Mouse (Mus musculus) left cerebral cortex, adult 2 months (tissue): ENCODE measurements around the gene Tex13b. TPM values are rescaled to one million over a fixed set of nuclear protein-coding genes. Genes with fewer than 3 reads are reported as not detected.
"Not testable (repeated sequence)": the region's sequence is repeated elsewhere in the genome, so short reads cannot be mapped to it uniquely, and the experiment has no call there.

Experiments
- DNase-seq, 2 experiments: peaks; one replicate each; pipeline ENCODE4 v3.0.0; 2021 to 2022; ENCODE audit warnings: low spot score in 2 of 2, mixed read lengths in 1 of 2; ENCODE audit errors: extremely low spot score in 1 of 2
- H3K27ac ChIP-seq: fragments of 200-600 bp; 2 replicates; pipeline ENCODE4 v1.8.1; 2022
- H3K4me3 ChIP-seq: fragments of 200-600 bp; 2 replicates; pipeline ENCODE4 v1.8.1; 2022
- CTCF ChIP-seq: fragments of 200-600 bp; IDR thresholded peaks from 2 replicates; pipeline ENCODE4 v1.8.1; 2022; ENCODE audit warnings: antibody characterized with exemption, mild to moderate bottlenecking, moderate library complexity
- intact Hi-C: fragments of 180-260 bp; cut with DNase I; formaldehyde crosslinking; loops from one replicate; pipeline ENCODE4 v1.15.1; 2025
- long read RNA-seq, 2 experiments: library from polyadenylated mRNA; stranded (forward); transcript quantifications; one replicate each; pipeline ENCODE4 v2.0.0; 2021; ENCODE audit warnings: borderline mapping rate in 2 of 2
- total RNA-seq, 2 experiments: library from RNA; stranded (reverse); gene quantifications; 2 replicates each; pipeline ENCODE4 v1.2.3; 2021

The Tex13b gene
- total RNA-seq: not detected
- long read RNA-seq, experiment 1: 0 reads
- long read RNA-seq, experiment 2: 0 reads

- H3K4me3 ChIP-seq: no peak within 1 kb of the TSS
- intact Hi-C loops: no loop called here
- no peak within 1 kb of the TSS for H3K27ac ChIP-seq
- DNase-seq: no peak
- TF ChIP-seq CTCF: no peak
These were observed at the start of gene Tex13b for GRCm38 (mm10) chrX:140813312-140814006. TSS of gene Tex13b (minus strand) at chrX:140813433.

GRCm38 (mm10) chrX:140862760-140863159, 49.5 kb upstream of the Tex13b start:
- no peak for TF ChIP-seq CTCF
- Histone ChIP-seq H3K4me3 (no peak overlapping the region), H3K27ac (no peak overlapping the region)
- intact Hi-C loops: no loop called here
- no peak for DNase-seq

GRCm38 (mm10) chrX:140857445-140857844, 44.2 kb upstream of the Tex13b start:
- Histone ChIP-seq H3K27ac (no peak overlapping the region), H3K4me3 (no peak overlapping the region)
- intact Hi-C loops: no loop called here
- no peak for DNase-seq
- peak; percentile 62 for TF ChIP-seq CTCF

- DNase-seq, H3K27ac ChIP-seq, H3K4me3 ChIP-seq, intact Hi-C loops: not testable (repeated sequence)
These were observed 43.8 kb upstream of the Tex13b start for GRCm38 (mm10) chrX:140857040-140857439.

- Histone ChIP-seq H3K4me3 (no peak overlapping the region), H3K27ac (no peak overlapping the region)
- no peak for TF ChIP-seq CTCF
- no peak for DNase-seq
- intact Hi-C loops: no loop called here
These were observed 41.3 kb upstream of the Tex13b start for GRCm38 (mm10) chrX:140854561-140854960.

- H3K27ac ChIP-seq, H3K4me3 ChIP-seq, DNase-seq: not testable (repeated sequence)
- intact Hi-C loops: loop anchor here (10.0 kb wide), 1 partner anchor 351 kb away; no protein-coding TSS in a partner anchor
- peak; percentile 45 for TF ChIP-seq CTCF
These were observed 32.2 kb upstream of the Tex13b start for GRCm38 (mm10) chrX:140845401-140845800.

GRCm38 (mm10) chrX:140839887-140840286, 26.7 kb upstream of the Tex13b start:
- Histone ChIP-seq H3K27ac (no peak overlapping the region), H3K4me3 (no peak overlapping the region)
- DNase-seq: no peak
- TF ChIP-seq CTCF: no peak
- intact Hi-C loops: loop anchor here (10.0 kb wide), 2 partner anchors 175 to 345 kb away; partner anchors contain the start of gene Mid2

- no peak for TF ChIP-seq CTCF
These were observed 24.8 kb upstream of the Tex13b start for GRCm38 (mm10) chrX:140838077-140838476.

GRCm38 (mm10) chrX:140831706-140832105, 18.5 kb upstream of the Tex13b start:
- DNase-seq: no peak
- intact Hi-C loops: loop anchor here (10.0 kb wide), 1 partner anchor 167 kb away; the partner anchor contains the start of gene Mid2
- no peak overlapping the region for H3K27ac ChIP-seq
- H3K4me3 ChIP-seq: no peak overlapping the region
- TF ChIP-seq CTCF: no peak

More at GRCm38 (mm10) chrX:140838077-140838476, 24.8 kb upstream of the Tex13b start:
- DNase-seq: no peak
- intact Hi-C loops: loop anchor here (10.0 kb wide), 1 partner anchor 173 kb away; the partner anchor contains the start of gene Mid2
- no peak overlapping the region for H3K4me3 ChIP-seq
- H3K27ac ChIP-seq: no peak overlapping the region

- Histone ChIP-seq H3K27ac (no peak overlapping the region), H3K4me3 (no peak overlapping the region)
- intact Hi-C loops: no loop called here
- DNase-seq: no peak
- TF ChIP-seq CTCF: no peak
These were observed 9.1 kb upstream of the Tex13b start for GRCm38 (mm10) chrX:140822295-140822694.

- H3K27ac ChIP-seq: no peak overlapping the region
- no peak overlapping the region for H3K4me3 ChIP-seq
- intact Hi-C loops: no loop called here
- TF ChIP-seq CTCF: no peak
- DNase-seq: no peak
These were observed 7.9 kb downstream of the Tex13b start for GRCm38 (mm10) chrX:140805340-140805739.

- DNase-seq: no peak
- H3K4me3 ChIP-seq: no peak overlapping the region
- TF ChIP-seq CTCF: no peak
- intact Hi-C loops: no loop called here
- H3K27ac ChIP-seq: no peak overlapping the region
These were observed 43.4 kb downstream of the Tex13b start for GRCm38 (mm10) chrX:140769794-140770193.

Other genes starting within 250 kb of the Tex13b start
- 100 to 1,000 TPM; 121 to 145 TPM for gene Tsc22d3, start 212.8 kb downstream of the Tex13b start, total RNA-seq
- 10 to 100 TPM; 23.0 to 24.4 TPM for gene Mid2, start 148.8 kb downstream of the Tex13b start, total RNA-seq
- not detected for gene Vsig1, start 94.2 kb upstream of the Tex13b start, total RNA-seq
- 10 to 100 TPM; 18.9 to 20.6 TPM for gene Psmd10, start 143.3 kb upstream of the Tex13b start, total RNA-seq
- 1 to 10 TPM; 7.9 to 8.7 TPM for gene Atg4a, start 143.5 kb upstream of the Tex13b start, total RNA-seq